Mouse (Mus musculus) heart, postnatal 0 days (tissue): ENCODE results near the gene Nfib.

Source experiments
- CTCF ChIP-seq: IDR thresholded peaks from 2 replicates; pipeline ENCODE4 v1.5.1; 2016; ENCODE audit warnings: antibody characterized with exemption, control low read depth, low read depth
- EP300 ChIP-seq: IDR thresholded peaks from 2 replicates; pipeline ENCODE4 v1.6.1; 2016; ENCODE audit warnings: antibody characterized with exemption, low read depth

- TF ChIP-seq EP300 (no peak; the same call in 1 of the 2 replicates), CTCF (no peak)
Measured at GRCm38 (mm10) chr4:82512743-82513425, 192.7 kb downstream of the Nfib start.
